Mouse (Mus musculus) heart, embryonic 13.5 days (tissue): ENCODE data around the gene U2surp. TPM values are rescaled to one million over a fixed set of nuclear protein-coding genes. Genes with fewer than 3 reads are reported as not detected.

Source experiments
- ATAC-seq: fragments of 200-750 bp; cut with Nextera tagmentation; 2 replicates; pipeline ENCODE4 v1.8.0; 2017; ENCODE audit warnings: moderate TSS enrichment; ENCODE audit not compliant: insufficient number of reproducible peaks, low FRiP score, low TSS enrichment; ENCODE audit errors: extremely low read depth
- H3K27ac ChIP-seq: fragments of 300-500 bp; sonication (generic); replicated peaks from 2 replicates; pipeline ENCODE4 v1.5.1; 2015; ENCODE audit warnings: moderate library complexity, mild to moderate bottlenecking, inconsistent platforms
- H3K27me3 ChIP-seq: fragments of 300-500 bp; sonication (generic); replicated peaks from 2 replicates; pipeline ENCODE4 v1.6.1; 2015; ENCODE audit warnings: mild to moderate bottlenecking, inconsistent platforms
- H3K36me3 ChIP-seq: fragments of 300-500 bp; sonication (generic); 2 replicates; pipeline ENCODE4 v1.6.1; 2015; ENCODE audit warnings: mild to moderate bottlenecking, inconsistent platforms
- H3K4me1 ChIP-seq: fragments of 300-500 bp; sonication (generic); 2 replicates; pipeline ENCODE4 v1.6.1; 2015; ENCODE audit warnings: inconsistent platforms
- H3K4me2 ChIP-seq: fragments of 300-500 bp; sonication (generic); 2 replicates; pipeline ENCODE4 v1.6.1; 2015; ENCODE audit warnings: inconsistent platforms, mild to moderate bottlenecking, moderate library complexity
- H3K4me3 ChIP-seq: fragments of 300-500 bp; sonication (generic); 2 replicates; pipeline ENCODE4 v1.5.1; 2015; ENCODE audit warnings: moderate library complexity, mild to moderate bottlenecking, inconsistent platforms
- H3K9ac ChIP-seq: fragments of 300-500 bp; sonication (generic); 2 replicates; pipeline ENCODE4 v1.6.1; 2015; ENCODE audit warnings: inconsistent platforms, mild to moderate bottlenecking, moderate library complexity
- H3K9me3 ChIP-seq: fragments of 300-500 bp; sonication (generic); 2 replicates; pipeline ENCODE4 v1.6.1; 2016; ENCODE audit warnings: inconsistent platforms
- WGBS: fragments of 180-500 bp; shearing (Covaris S2); methylation state at CpG from one replicate; pipeline ENCODE4 v1.1.7; 2015; ENCODE audit warnings: mixed read lengths; 5-methylcytosine and 5-hydroxymethylcytosine counted together
- polyA plus RNA-seq: library from polyadenylated mRNA; unstranded; fragments of >200 nt; fragmentation: Nextera tagmentation; extraction: Ambion mirVana; gene quantifications from 2 replicates; pipeline ENCODE4 v1.2.1, GENCODE M21; 2015

Gene U2surp
- polyA plus RNA-seq, 1 experiment from 2014 or later, result 79.6 TPM

DNA sequence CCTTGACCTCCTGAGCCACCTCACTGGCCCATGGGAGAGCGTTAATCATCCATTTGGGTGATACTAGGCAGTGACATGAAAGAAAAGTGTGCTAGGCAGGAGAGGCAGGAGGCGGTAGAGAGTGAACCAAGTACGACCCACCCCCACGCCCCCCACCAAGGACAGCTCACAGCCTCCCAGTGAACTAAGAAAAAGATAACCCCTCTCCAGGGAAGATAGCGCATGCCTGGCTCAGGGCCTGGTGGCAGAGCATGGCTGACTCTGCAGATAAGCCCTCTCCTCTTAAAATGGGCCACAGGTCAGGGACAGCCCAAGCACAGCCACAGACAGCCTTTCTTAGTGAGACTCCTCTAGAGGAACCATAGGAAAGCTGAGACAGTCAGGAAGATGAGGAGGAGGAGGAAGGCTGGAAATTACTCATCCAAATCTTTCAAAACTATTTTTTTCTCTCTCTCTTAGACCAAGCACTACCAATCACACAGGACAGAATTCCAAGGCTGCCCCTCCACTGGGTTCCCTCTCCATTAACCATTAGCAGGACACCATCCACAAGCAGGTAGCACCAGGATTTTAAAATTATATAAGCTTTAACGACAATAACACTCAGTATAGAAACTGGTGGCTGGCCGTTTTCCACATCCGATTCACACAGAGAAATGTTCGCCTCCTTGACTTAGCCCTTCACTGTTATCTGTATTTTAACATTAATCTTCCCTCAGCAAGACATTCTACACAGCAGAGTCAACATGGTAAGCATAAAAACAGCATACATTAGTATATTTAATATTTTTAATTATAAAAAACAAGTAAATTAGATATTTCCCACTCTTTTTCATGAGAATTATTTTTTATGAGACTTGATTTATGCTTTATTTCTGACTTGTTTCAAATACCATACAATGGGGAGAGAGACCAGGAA, 39.3 kb upstream of the U2surp start:
- 31% methylated on average over 9 of the region's 9 CpGs for WGBS
- Histone ChIP-seq H3K27ac (peak overlapping the region; percentile 63), H3K4me3 (no peak overlapping the region), H3K36me3 (no peaks in the 10 kb centered on the region), H3K9ac (no peak overlapping the region), H3K4me1 (peaks cover 27% of the 10 kb centered on the region), H3K27me3 (peaks cover 23% of the 10 kb centered on the region), H3K4me2 (peak overlapping the region; percentile 36; the same call in 1 of the 2 replicates), H3K9me3 (no peaks in the 10 kb centered on the region)
- peak; percentile 55; the same call in 1 of the 2 replicates for ATAC-seq

DNA sequence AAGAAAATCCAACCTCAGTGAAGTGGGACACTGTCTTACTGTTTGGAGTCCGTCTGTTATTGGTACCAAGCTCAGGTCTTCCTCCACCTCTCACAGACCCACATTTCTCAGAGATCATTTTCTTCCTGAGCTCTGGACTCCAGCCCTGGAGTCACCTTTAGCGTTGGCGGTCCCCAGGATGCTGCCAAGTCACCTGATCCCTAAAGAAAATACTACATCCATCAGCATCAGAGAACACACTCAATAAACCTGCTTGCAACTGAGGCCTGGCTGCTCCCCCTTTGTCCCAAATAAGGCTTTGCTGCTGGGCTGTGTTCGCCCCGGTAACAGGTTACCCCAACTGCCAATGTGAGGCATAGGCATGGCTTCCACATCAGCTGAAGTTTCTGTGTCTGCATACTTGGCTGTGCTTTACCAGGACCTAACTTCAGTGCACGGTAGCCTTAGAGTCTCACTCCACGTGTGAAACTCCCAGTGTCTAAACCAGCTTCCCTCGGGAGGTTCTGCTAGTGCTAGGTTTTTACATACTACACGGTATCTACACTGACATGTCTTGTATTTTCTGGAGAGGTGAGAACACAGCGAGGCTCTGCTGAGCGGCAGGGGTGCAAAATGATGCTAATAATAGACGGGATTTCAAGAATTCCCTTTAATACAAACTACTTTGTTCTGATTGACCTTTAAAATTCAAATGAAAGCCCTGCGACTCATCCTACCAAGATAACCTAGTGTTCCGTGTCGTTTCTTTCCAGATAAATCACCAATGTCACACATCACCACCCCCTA, 38.0 kb upstream of the U2surp start:
- Histone ChIP-seq H3K36me3 (no peaks in the 10 kb centered on the region), H3K27ac (peak overlapping the region; percentile 63), H3K4me2 (peak overlapping the region; percentile 36), H3K9ac (no peak overlapping the region), H3K27me3 (peaks cover 11% of the 10 kb centered on the region; the same call in 1 of the 2 replicates), H3K4me3 (no peak overlapping the region), H3K9me3 (no peaks in the 10 kb centered on the region), H3K4me1 (peaks cover 27% of the 10 kb centered on the region)
- ATAC-seq, result no peak
- 46% methylated on average over 15 of the region's 15 CpGs for WGBS

DNA sequence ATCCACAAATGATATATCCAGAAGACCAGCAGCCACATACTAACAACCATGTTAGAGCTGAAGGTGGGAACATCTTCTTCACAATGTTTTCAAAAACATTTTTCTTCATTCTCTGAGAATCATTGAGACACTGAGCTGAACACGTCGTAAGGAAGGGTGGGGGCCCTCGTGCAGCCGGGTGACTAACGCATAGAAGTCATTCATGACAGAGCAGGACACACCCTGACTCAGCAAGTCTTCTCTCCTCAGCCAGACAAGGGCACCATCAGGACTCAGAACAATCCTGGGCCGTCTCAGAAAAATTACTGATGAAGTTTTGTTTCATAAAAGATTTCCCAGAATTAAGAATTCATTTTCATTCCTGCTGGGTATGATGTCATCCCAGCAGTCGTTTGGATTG, 34.9 kb upstream of the U2surp start:
- WGBS, result 37% methylated on average over 7 of the region's 7 CpGs
- H3K36me3 ChIP-seq, result no peaks in the 10 kb centered on the region
- 0 out of 2 replicates have a peak, but pooled peaks cover 3% of the 10 kb centered on the region for H3K27me3 ChIP-seq
- H3K9me3 ChIP-seq, result no peaks in the 10 kb centered on the region
- no peak overlapping the region for H3K9ac ChIP-seq
- H3K4me2 ChIP-seq, result no peak overlapping the region
- ATAC-seq, result 0 out of 2 replicates have a peak, but pooled peaks have one; percentile 64
- peaks cover 20% of the 10 kb centered on the region for H3K4me1 ChIP-seq
- H3K4me3 ChIP-seq, result no peak overlapping the region
- H3K27ac ChIP-seq, result no peak overlapping the region

DNA sequence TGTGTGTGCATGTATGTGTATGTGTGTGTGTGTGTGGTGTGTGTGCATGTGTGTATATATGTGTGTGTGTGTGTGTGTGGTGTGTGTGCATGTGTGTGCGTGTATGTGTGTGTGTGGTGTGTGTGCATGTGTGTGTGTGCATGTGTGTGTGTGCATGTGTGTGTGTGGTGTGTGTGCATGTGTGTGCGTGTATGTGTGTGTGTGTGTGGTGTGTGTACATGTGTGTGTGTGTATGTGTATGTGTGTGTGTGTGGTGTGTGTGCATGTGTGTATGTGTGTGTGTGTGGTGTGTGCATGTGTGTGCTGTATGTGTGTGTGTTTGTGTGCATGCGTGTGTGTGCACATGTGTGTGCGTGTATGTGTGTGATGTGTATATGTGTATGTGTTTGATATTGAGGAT, 32.8 kb upstream of the U2surp start:
- Histone ChIP-seq H3K9ac (no peak overlapping the region), H3K36me3 (no peaks in the 10 kb centered on the region), H3K27me3 (0 out of 2 replicates have a peak, but pooled peaks cover 3% of the 10 kb centered on the region), H3K4me2 (no peak overlapping the region), H3K27ac (no peak overlapping the region), H3K4me3 (no peak overlapping the region), H3K9me3 (no peaks in the 10 kb centered on the region), H3K4me1 (peaks cover 1% of the 10 kb centered on the region; the same call in 1 of the 2 replicates)
- no peak for ATAC-seq
- WGBS, result 91% methylated on average over 3 of the region's 4 CpGs

DNA sequence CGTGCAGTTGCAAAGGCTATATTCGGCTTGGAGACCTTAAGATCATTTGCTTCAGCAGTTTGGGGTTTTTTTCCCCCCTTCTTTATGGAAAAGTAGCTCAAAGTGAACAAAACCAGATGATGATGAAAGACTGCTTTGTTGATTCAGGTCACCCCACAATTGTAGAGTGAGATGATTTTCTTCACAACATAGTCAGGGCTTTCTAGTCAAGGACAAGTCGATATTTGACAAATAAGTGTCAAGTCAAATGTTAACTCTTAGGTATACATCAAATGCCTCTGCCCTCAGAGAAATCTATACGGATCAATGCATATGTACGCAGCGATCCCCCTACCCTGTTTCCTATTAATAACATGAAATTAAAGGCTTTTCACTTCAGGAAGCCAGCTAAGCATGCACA, 30.7 kb upstream of the U2surp start:
- WGBS, result 78% methylated on average over 6 of the region's 6 CpGs
- H3K4me2 ChIP-seq, result no peak overlapping the region

DNA sequence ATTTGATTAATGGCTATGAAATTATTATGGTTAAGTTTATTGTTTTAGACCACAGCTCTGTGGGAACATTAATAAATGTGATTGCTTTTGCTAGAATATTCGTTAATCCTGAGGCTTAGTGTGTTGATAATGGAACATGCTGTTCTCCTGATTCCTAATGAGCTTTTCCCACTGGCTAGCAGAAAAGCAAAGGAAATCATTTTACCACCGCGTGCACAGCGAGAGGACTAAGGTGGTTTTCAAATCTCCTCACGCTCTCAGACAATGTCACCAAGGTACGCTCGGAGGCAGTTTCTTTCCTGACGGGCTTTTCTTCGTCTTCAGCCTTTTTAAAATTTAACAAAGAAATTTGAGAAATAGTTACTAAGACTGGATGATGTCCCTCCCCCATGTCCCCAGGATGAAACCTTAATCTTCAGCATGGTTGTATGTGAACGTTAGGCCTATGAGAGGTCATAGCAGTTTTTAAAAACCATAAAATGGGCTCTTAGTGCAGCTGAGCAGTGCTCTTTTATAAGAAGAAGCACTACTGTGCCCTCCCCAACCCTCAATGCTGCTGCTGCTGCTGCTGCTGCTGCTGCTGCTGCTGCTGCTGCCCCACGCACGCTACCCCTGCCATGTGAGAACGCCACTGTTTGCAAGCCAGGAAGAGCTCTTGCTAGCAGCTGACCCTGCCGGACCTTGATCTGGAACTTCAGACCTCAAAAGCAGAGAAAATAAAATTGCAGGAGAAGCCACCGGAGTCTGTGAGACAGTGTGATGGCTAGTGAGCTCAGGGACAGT, 30.0 kb upstream of the U2surp start:
- WGBS, result 82% methylated on average over 15 of the region's 15 CpGs
- Histone ChIP-seq H3K9me3 (no peaks in the 10 kb centered on the region), H3K4me2 (no peak overlapping the region), H3K36me3 (no peaks in the 10 kb centered on the region), H3K4me3 (no peak overlapping the region), H3K4me1 (no peaks in the 10 kb centered on the region), H3K27ac (no peak overlapping the region), H3K9ac (no peak overlapping the region), H3K27me3 (0 out of 2 replicates have a peak, but pooled peaks cover 3% of the 10 kb centered on the region)
- ATAC-seq, result no peak

More for the DNA sequence above, 30.7 kb upstream of the U2surp start:
- H3K4me3 ChIP-seq, result no peak overlapping the region
- no peak overlapping the region for H3K9ac ChIP-seq
- no peak overlapping the region for H3K27ac ChIP-seq
- ATAC-seq, result no peak
- no peaks in the 10 kb centered on the region for H3K4me1 ChIP-seq
- 0 out of 2 replicates have a peak, but pooled peaks cover 3% of the 10 kb centered on the region for H3K27me3 ChIP-seq
- H3K9me3 ChIP-seq, result no peaks in the 10 kb centered on the region
- H3K36me3 ChIP-seq, result no peaks in the 10 kb centered on the region

DNA sequence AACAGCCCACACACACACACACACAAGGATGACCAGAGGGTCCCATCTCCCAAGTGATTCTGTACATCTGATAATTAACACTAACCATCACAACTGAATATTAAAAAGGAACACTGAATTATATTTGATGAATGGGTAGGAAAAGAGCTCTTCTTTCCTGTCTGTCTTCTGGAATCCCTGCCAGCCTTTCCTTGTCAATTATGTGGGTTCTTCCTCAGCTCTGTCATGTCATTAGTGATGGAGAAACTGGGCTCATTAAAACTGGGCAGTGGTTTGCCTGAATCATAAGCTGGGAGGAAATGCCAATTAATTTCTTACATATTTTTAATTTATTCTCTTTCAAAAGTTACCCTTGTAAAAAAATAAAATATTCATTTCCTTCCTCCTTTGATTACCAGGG, 29.4 kb upstream of the U2surp start:
- no peaks in the 10 kb centered on the region for H3K9me3 ChIP-seq
- no peak for ATAC-seq
- no peak overlapping the region for H3K27ac ChIP-seq
- H3K9ac ChIP-seq, result no peak overlapping the region
- H3K4me1 ChIP-seq, result no peaks in the 10 kb centered on the region
- H3K4me3 ChIP-seq, result no peak overlapping the region
- H3K4me2 ChIP-seq, result no peak overlapping the region
- H3K36me3 ChIP-seq, result no peaks in the 10 kb centered on the region
- 0 out of 2 replicates have a peak, but pooled peaks cover 3% of the 10 kb centered on the region for H3K27me3 ChIP-seq

DNA sequence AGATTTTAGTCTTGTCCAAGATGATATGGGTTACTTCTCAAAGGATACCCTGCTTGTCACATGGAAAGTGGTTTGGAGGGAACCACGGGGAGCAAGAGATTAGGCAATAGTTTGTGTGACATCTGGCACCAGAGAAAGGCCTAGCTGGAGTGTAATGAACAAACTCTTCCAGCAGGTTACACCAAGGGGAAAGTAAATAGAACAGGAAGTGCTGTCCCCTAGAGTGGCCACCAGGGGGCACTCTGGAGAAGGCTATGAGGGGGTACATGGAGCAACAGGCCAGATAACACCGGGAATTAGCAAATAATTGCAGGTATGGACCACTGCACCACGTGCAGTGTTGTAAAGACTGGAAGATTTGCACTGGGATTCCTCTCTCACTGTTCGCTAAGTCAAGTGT, 28.7 kb upstream of the U2surp start:
- no peak overlapping the region for H3K4me3 ChIP-seq
- no peak overlapping the region for H3K27ac ChIP-seq
- 0 out of 2 replicates have a peak, but pooled peaks cover 3% of the 10 kb centered on the region for H3K27me3 ChIP-seq
- H3K9ac ChIP-seq, result no peak overlapping the region
- WGBS, result 48% methylated on average over 4 of the region's 4 CpGs
- H3K4me2 ChIP-seq, result no peak overlapping the region
- H3K4me1 ChIP-seq, result no peaks in the 10 kb centered on the region
- ATAC-seq, result no peak
- no peaks in the 10 kb centered on the region for H3K36me3 ChIP-seq
- no peaks in the 10 kb centered on the region for H3K9me3 ChIP-seq

DNA sequence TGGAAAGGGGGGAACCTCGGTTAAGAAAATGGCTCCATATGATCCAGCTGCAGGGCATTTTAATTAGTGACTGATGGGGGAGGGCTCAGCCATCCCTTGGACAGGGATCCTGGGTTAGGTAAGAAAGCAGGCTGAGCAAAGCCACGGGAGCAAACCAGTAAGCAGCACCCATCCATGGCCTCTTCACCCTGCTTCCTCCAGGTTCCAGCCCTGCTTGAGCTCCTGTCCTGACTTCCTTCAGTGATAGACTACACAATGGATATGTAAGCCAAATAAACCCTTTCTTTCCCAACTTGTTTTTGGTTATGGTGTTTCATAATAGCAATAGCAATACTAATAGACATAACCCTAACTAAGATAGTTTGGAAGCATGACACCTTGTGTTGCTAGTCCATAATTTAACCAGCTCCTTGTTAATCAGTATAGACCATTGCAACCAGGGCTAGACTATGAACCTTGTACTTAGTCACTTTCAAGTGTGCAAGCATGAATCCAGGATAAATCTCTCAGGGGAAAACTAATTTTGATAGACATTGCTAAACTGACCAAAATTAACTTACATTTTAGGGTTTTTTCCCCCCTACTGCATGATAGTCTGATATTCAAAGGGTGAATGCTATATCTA, 27.5 kb upstream of the U2surp start:
- WGBS, result 59% methylated on average over 2 of the region's 2 CpGs
- H3K4me2 ChIP-seq, result no peak overlapping the region
- no peak for ATAC-seq
- H3K27ac ChIP-seq, result no peak overlapping the region
- no peak overlapping the region for H3K4me3 ChIP-seq
- H3K9ac ChIP-seq, result no peak overlapping the region
- no peaks in the 10 kb centered on the region for H3K9me3 ChIP-seq
- H3K36me3 ChIP-seq, result no peaks in the 10 kb centered on the region
- H3K4me1 ChIP-seq, result no peaks in the 10 kb centered on the region
- H3K27me3 ChIP-seq, result 0 out of 2 replicates have a peak, but pooled peaks cover 3% of the 10 kb centered on the region

DNA sequence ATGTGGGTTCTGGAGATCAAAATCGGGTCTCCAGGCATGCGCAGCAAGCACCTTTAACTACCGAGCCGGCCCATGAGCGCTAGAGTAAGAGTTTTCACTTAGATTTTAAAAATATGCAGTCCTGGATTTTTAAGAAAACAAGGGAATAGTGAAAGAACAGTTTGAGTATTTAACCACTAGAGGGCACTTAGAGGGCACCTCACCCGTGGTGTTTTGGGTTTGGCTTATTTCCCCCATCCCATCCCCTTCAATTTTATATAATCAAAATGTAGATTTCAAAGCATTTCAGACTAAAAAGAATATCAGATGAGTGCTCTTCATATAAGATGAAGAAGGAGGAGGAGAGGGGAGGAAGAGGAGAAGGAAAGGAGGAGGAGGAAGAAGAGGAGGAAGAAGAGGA, 22.0 kb upstream of the U2surp start:
- no peaks in the 10 kb centered on the region for H3K9me3 ChIP-seq
- no peaks in the 10 kb centered on the region for H3K36me3 ChIP-seq
- H3K9ac ChIP-seq, result no peak overlapping the region
- no peak overlapping the region for H3K4me3 ChIP-seq
- no peaks in the 10 kb centered on the region for H3K27me3 ChIP-seq
- H3K27ac ChIP-seq, result no peak overlapping the region
- H3K4me1 ChIP-seq, result 0 out of 2 replicates have a peak, but pooled peaks cover 3% of the 10 kb centered on the region
- no peak overlapping the region for H3K4me2 ChIP-seq
- no peak for ATAC-seq
- 35% methylated on average over 6 of the region's 6 CpGs for WGBS
